Mouse (Mus musculus): Measurements from ENCODE around the gene B130006D01Rik. TPM values are rescaled to one million over a fixed set of nuclear protein-coding genes. Genes with fewer than 3 reads are reported as not detected.

Gene B130006D01Rik
- polyA plus RNA-seq, 1 experiment from 2014 or later, result 0.51 TPM

- H3K27me3 ChIP-seq (replicated peaks), result no peaks in the 10 kb centered on the region
- ATAC-seq (ENCODE audit: extremely low read depth, insufficient number of reproducible peaks, low FRiP score, low TSS enrichment), result no peak
- no peak overlapping the region for H3K27ac ChIP-seq (replicated peaks)
- H3K9ac ChIP-seq, result no peak overlapping the region
- peaks cover 28% of the 10 kb centered on the region for H3K4me1 ChIP-seq
- H3K9me3 ChIP-seq, result no peaks in the 10 kb centered on the region
- no peak overlapping the region for H3K4me3 ChIP-seq
- 66% methylated on average over 3 of the region's 3 CpGs for WGBS
- H3K36me3 ChIP-seq, result peaks cover 25% of the 10 kb centered on the region
- no peak overlapping the region for H3K4me2 ChIP-seq
Measured at GRCm38 (mm10) chr11:95773264-95773663, 49.9 kb downstream of the B130006D01Rik start.

Other genes starting within 250 kb of the B130006D01Rik start
- gene Nxph3, start 209.0 kb upstream of the B130006D01Rik start, polyA plus RNA-seq (2015; fragmentation: Nextera tagmentation; extraction: Ambion mirVana), result 0.20 and 0.21 TPM in 2 replicates
- 3.3 and 4.9 TPM in 2 replicates for gene Ngfr, start 135.9 kb upstream of the B130006D01Rik start, polyA plus RNA-seq (2015; fragmentation: Nextera tagmentation; extraction: Ambion mirVana)
- 241 and 267 TPM in 2 replicates for gene Phb, start 56.6 kb upstream of the B130006D01Rik start, polyA plus RNA-seq (2015; fragmentation: Nextera tagmentation; extraction: Ambion mirVana)
- 10.0 and 13.0 TPM in 2 replicates for gene Zfp652, start 10.9 kb upstream of the B130006D01Rik start, polyA plus RNA-seq (2015; fragmentation: Nextera tagmentation; extraction: Ambion mirVana)
- gene Phospho1, start 100.9 kb downstream of the B130006D01Rik start, polyA plus RNA-seq (2015; fragmentation: Nextera tagmentation; extraction: Ambion mirVana), result 1.8 and 2.2 TPM in 2 replicates
- gene Gngt2, start 113.6 kb downstream of the B130006D01Rik start, polyA plus RNA-seq (2015; fragmentation: Nextera tagmentation; extraction: Ambion mirVana), result 36.6 and 41.4 TPM in 2 replicates
- gene Abi3, start 118.9 kb downstream of the B130006D01Rik start, polyA plus RNA-seq (2015; fragmentation: Nextera tagmentation; extraction: Ambion mirVana), result 17.0 and 17.3 TPM in 2 replicates
- 0.21 TPM in 1 of 2 replicates, not detected in the other for gene B4galnt2, start 191.3 kb downstream of the B130006D01Rik start, polyA plus RNA-seq (2015; fragmentation: Nextera tagmentation; extraction: Ambion mirVana)

All from heart, embryonic 13.5 days (tissue).